Mouse (Mus musculus) CH12.LX (cell line): ENCODE measurements around the gene Cfap45. TPM values are rescaled to one million over a fixed set of nuclear protein-coding genes. Genes with fewer than 3 reads are reported as not detected.
A peak's percentile ranks its signal among the peaks of the same experiment; 100 is the strongest.

ENCODE experiments used
- DNase-seq: peaks from one replicate; pipeline ENCODE4 v3.0.0-alpha.2; 2013; ENCODE audit errors: extremely low read depth
- H3K27ac ChIP-seq: 2 replicates; pipeline ENCODE4 v1.5.1; 2012; ENCODE audit warnings: low read depth, mild to moderate bottlenecking, control low read depth, moderate library complexity; ENCODE audit not compliant: insufficient read depth
- H3K27me3 ChIP-seq: replicated peaks from 2 replicates; pipeline ENCODE3; 2012; ENCODE audit warnings: inconsistent platforms
- H3K36me3 ChIP-seq, 2 experiments: replicated peaks in 1 of 2; 2 replicates each; pipeline versions ENCODE3 to v1.6.1; 2012; ENCODE audit warnings: inconsistent platforms in 1 of 2, low read length in 1 of 2, mild to moderate bottlenecking in 1 of 2, mixed read lengths in 1 of 2, moderate library complexity in 1 of 2; ENCODE audit not compliant: control insufficient read depth in 1 of 2, insufficient read depth in 1 of 2
- H3K4me1 ChIP-seq, 2 experiments: 2 replicates each; pipeline ENCODE4 v1.6.1; 2012; ENCODE audit warnings: inconsistent platforms in 1 of 2, moderate library complexity in 1 of 2; ENCODE audit not compliant: insufficient read depth in 2 of 2, control insufficient read depth in 1 of 2
- H3K4me2 ChIP-seq: 2 replicates; pipeline ENCODE4 v1.6.1; 2012; ENCODE audit warnings: low read depth, mild to moderate bottlenecking, control low read depth; ENCODE audit not compliant: poor library complexity, insufficient read depth, severe bottlenecking
- H3K4me3 ChIP-seq, 3 experiments: fragments of 150-350 bp in 1 of 3; sonication (generic) in 1 of 3; replicated peaks in 1 of 3; 2 replicates each; pipeline versions ENCODE3 to v1.5.1; 2011 to 2012; ENCODE audit warnings: low read depth in 2 of 3, low read length in 2 of 3, mild to moderate bottlenecking in 2 of 3, moderate library complexity in 2 of 3, control low read depth in 1 of 3, improper control_type of control experiment in 1 of 3, inconsistent platforms in 1 of 3, mixed read lengths in 1 of 3; ENCODE audit not compliant: poor library complexity in 1 of 3
- H3K79me2 ChIP-seq: replicated peaks from 2 replicates; pipeline ENCODE4 v1.6.1; 2012; ENCODE audit warnings: mild to moderate bottlenecking, moderate library complexity; ENCODE audit not compliant: control insufficient read depth, poor library complexity, insufficient read depth, severe bottlenecking; ENCODE audit errors: extremely low read depth
- H3K9ac ChIP-seq: 2 replicates; pipeline ENCODE4 v1.6.1; 2012; ENCODE audit warnings: low read depth, mild to moderate bottlenecking, control low read depth, moderate library complexity; ENCODE audit not compliant: insufficient read depth
- H3K9me3 ChIP-seq: replicated peaks from 2 replicates; pipeline ENCODE3; 2012; ENCODE audit warnings: low read length, inconsistent platforms, mixed read lengths
- BHLHE40 ChIP-seq: IDR thresholded peaks from 2 replicates; pipeline ENCODE4 v1.6.1; 2011; ENCODE audit warnings: mild to moderate bottlenecking, low read depth, low read length, improper control_type of control experiment
- CHD1 ChIP-seq: IDR thresholded peaks from 2 replicates; pipeline ENCODE4 v1.6.1; 2012; ENCODE audit warnings: low read depth, low read length, improper control_type of control experiment, inconsistent platforms
- CHD2 ChIP-seq: IDR thresholded peaks from 2 replicates; pipeline ENCODE4 v1.6.1; 2011; ENCODE audit warnings: low read length, improper control_type of control experiment
- CTCF ChIP-seq, 2 experiments: IDR thresholded peaks in 1 of 2; conservative IDR thresholded peaks in 1 of 2; 2 replicates each; pipeline ENCODE4 v1.5.1; 2011 to 2012; ENCODE audit warnings: low read depth in 2 of 2, low read length in 2 of 2, improper control_type of control experiment in 1 of 2, inconsistent platforms in 1 of 2, mild to moderate bottlenecking in 1 of 2, moderate library complexity in 1 of 2
- E2F4 ChIP-seq: IDR thresholded peaks from 2 replicates; pipeline ENCODE4 v1.6.1; 2011; ENCODE audit warnings: low read depth, low read length, improper control_type of control experiment; ENCODE audit not compliant: insufficient replicate concordance
- ELF1 ChIP-seq: IDR thresholded peaks from 2 replicates; pipeline ENCODE4 v1.6.1; 2014; ENCODE audit warnings: low read depth, mild to moderate bottlenecking, inconsistent platforms, low read length, improper control_type of control experiment
- EP300 ChIP-seq: IDR thresholded peaks from 2 replicates; pipeline ENCODE4 v1.6.1; 2011; ENCODE audit warnings: low read length, improper control_type of control experiment
- ETS1 ChIP-seq: conservative IDR thresholded peaks from 2 replicates; pipeline ENCODE4 v1.6.1; 2012; ENCODE audit warnings: low read depth, mild to moderate bottlenecking, inconsistent platforms, low read length, improper control_type of control experiment, moderate library complexity
- GABPA ChIP-seq: IDR thresholded peaks from 2 replicates; pipeline ENCODE4 v1.6.1; 2012; ENCODE audit warnings: low read depth, low read length, improper control_type of control experiment, inconsistent platforms; ENCODE audit not compliant: insufficient replicate concordance
- HCFC1 ChIP-seq: IDR thresholded peaks from 2 replicates; pipeline ENCODE4 v1.6.1; 2012; ENCODE audit warnings: low read depth, mild to moderate bottlenecking, inconsistent platforms, low read length, improper control_type of control experiment
- IRF4 ChIP-seq: IDR thresholded peaks from 2 replicates; pipeline ENCODE4 v1.6.1; 2014; ENCODE audit warnings: low read depth, mild to moderate bottlenecking, inconsistent platforms, low read length, improper control_type of control experiment
- JUN ChIP-seq: IDR thresholded peaks from 2 replicates; pipeline ENCODE4 v1.6.1; 2011; ENCODE audit warnings: low read depth, mild to moderate bottlenecking, low read length, improper control_type of control experiment, moderate library complexity; ENCODE audit not compliant: insufficient read depth
- JUND ChIP-seq: conservative IDR thresholded peaks from 2 replicates; pipeline ENCODE4 v1.6.1; 2011; ENCODE audit warnings: low read depth, low read length, improper control_type of control experiment
- KAT2A ChIP-seq: IDR thresholded peaks from 2 replicates; pipeline ENCODE4 v1.6.1; 2012; ENCODE audit warnings: low read length, improper control_type of control experiment, inconsistent platforms; ENCODE audit not compliant: insufficient replicate concordance
- MAFK ChIP-seq: IDR thresholded peaks from 2 replicates; pipeline ENCODE4 v1.6.1; 2011; ENCODE audit warnings: low read length, improper control_type of control experiment; ENCODE audit not compliant: insufficient replicate concordance
- MAX ChIP-seq: IDR thresholded peaks from 2 replicates; pipeline ENCODE4 v1.6.1; 2011; ENCODE audit warnings: low read length, improper control_type of control experiment
- MAZ ChIP-seq: IDR thresholded peaks from 2 replicates; pipeline ENCODE4 v1.6.1; 2012; ENCODE audit warnings: low read depth, mild to moderate bottlenecking, inconsistent platforms, low read length, improper control_type of control experiment, moderate library complexity
- MEF2A ChIP-seq: IDR thresholded peaks from 2 replicates; pipeline ENCODE4 v1.6.1; 2014; ENCODE audit warnings: low read depth, mild to moderate bottlenecking, inconsistent platforms, low read length, improper control_type of control experiment, borderline replicate concordance
- MYC ChIP-seq: IDR thresholded peaks from 2 replicates; pipeline ENCODE4 v1.6.1; 2011; ENCODE audit warnings: low read depth, mild to moderate bottlenecking, improper control_type of control experiment, low read length
- NELFE ChIP-seq: IDR thresholded peaks from 2 replicates; pipeline ENCODE4 v1.6.1; 2011; ENCODE audit warnings: low read depth, low read length, improper control_type of control experiment
- NRF1 ChIP-seq: IDR thresholded peaks from 2 replicates; pipeline ENCODE4 v1.6.1; 2014; ENCODE audit warnings: low read depth, mild to moderate bottlenecking, inconsistent platforms, low read length, improper control_type of control experiment, moderate library complexity
- POLR2AphosphoS2 ChIP-seq: IDR thresholded peaks from 2 replicates; pipeline ENCODE4 v1.6.1; 2011; ENCODE audit warnings: low read depth, low read length, improper control_type of control experiment
- RCOR1 ChIP-seq: conservative IDR thresholded peaks from 2 replicates; pipeline ENCODE4 v1.6.1; 2012; ENCODE audit warnings: low read depth, mild to moderate bottlenecking, inconsistent platforms, low read length, improper control_type of control experiment
- SIN3A ChIP-seq: IDR thresholded peaks from 2 replicates; pipeline ENCODE4 v1.6.1; 2012; ENCODE audit warnings: low read length, improper control_type of control experiment, inconsistent platforms
- SMC3 ChIP-seq: IDR thresholded peaks from 2 replicates; pipeline ENCODE4 v1.6.1; 2011; ENCODE audit warnings: low read depth, low read length, improper control_type of control experiment
- TBP ChIP-seq: conservative IDR thresholded peaks from 2 replicates; pipeline ENCODE4 v1.6.1; 2011; ENCODE audit warnings: low read depth, low read length, improper control_type of control experiment
- UBTF ChIP-seq: IDR thresholded peaks from 2 replicates; pipeline ENCODE4 v1.6.1; 2012; ENCODE audit warnings: low read depth, mild to moderate bottlenecking, inconsistent platforms, low read length, improper control_type of control experiment, moderate library complexity
- USF1 ChIP-seq: IDR thresholded peaks from 2 replicates; pipeline ENCODE4 v1.6.1; 2014; ENCODE audit warnings: low read depth, mild to moderate bottlenecking, inconsistent platforms, low read length, improper control_type of control experiment
- USF2 ChIP-seq: conservative IDR thresholded peaks from 2 replicates; pipeline ENCODE4 v1.6.1; 2011; ENCODE audit warnings: low read depth, low read length, improper control_type of control experiment
- ZKSCAN1 ChIP-seq: IDR thresholded peaks from 2 replicates; pipeline ENCODE4 v1.6.1; 2012; ENCODE audit warnings: low read depth, inconsistent platforms, low read length, improper control_type of control experiment, borderline replicate concordance
- ZMIZ1 ChIP-seq: IDR thresholded peaks from 2 replicates; pipeline ENCODE4 v1.6.1; 2012; ENCODE audit warnings: low read depth, mild to moderate bottlenecking, inconsistent platforms, low read length, improper control_type of control experiment
- ZNF384 ChIP-seq: IDR thresholded peaks from 2 replicates; pipeline ENCODE4 v1.6.1; 2012; ENCODE audit warnings: low read depth, low read length, improper control_type of control experiment, inconsistent platforms
- dilution Hi-C: fragments of 300-500 bp; cut with MboI; formaldehyde crosslinking; loops from 2 replicates; pipeline ENCODE4 v1.14.3; 2020; ENCODE audit warnings: low sequenced_read_pairs; ENCODE audit not compliant: extremely low pct_unique_long_range_greater_than_20kb, extremely low pct_ligation_motif_present
- in situ Hi-C: fragments of 300-500 bp; cut with MboI; formaldehyde crosslinking; loops from 3 replicates; pipeline ENCODE4 v1.14.3; 2019; ENCODE audit warnings: low sequenced_read_pairs, low pct_ligation_motif_present, low pct_unique_long_range_greater_than_20kb, mixed read lengths
- polyA plus RNA-seq: library from polyadenylated mRNA; unstranded; fragments of >175 nt; gene quantifications from 2 replicates; pipeline ENCODE4 v1.2.1, GENCODE M21; 2012; ENCODE audit warnings: low read depth; ENCODE audit not compliant: insufficient read length
- total RNA-seq, 2 experiments: library from RNA; depleted of rRNA; stranded (reverse); fragments of 300-350 nt in 1 of 2; fragments of >200 nt in 1 of 2; gene quantifications; 2 replicates each; pipeline ENCODE4 v1.2.3; 2012 to 2014

Gene Cfap45
- total and polyA plus RNA-seq, 3 experiments: not detected

DNA sequence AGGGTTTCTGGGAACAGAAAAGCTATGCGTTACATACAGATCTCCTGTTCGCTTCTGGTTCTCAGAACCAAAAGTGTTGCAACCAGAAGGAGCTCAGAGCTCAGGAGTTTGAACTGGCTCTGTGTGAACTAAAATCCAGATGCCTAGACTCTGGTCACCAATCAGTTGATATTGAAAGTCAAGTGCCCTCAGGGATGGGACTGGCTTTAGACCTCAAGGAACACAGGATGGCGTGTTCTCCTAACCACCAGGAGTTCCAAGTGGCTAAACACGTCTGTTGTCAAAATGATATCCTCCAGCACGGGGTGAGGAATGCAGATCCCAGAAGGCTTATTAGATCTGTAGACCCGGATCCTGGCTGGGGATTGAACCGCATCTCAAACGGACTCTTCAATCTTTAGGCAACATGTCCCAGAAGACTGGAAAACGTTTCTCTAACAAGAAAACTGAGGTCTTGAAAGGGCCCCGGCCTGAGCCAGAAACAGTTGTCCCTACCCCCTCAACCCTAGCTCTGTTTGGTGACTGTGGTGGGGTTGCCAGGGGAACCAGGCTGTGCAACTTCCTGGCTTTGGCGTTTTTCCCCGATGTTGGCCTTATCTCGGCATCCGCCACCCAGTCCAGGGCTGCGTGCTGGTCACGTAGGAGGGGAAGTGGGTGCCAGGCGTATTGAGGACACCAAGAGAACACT, 6.9 kb upstream of the Cfap45 start (continued):
- no peak for TF ChIP-seq EP300
- TF ChIP-seq HCFC1: no peak
- TF ChIP-seq NRF1: no peak
- 0 out of 2 replicates have a peak, but pooled peaks have one; percentile 6 for TF ChIP-seq MYC
- TF ChIP-seq, all 38 proteins: peak for 13

DNA sequence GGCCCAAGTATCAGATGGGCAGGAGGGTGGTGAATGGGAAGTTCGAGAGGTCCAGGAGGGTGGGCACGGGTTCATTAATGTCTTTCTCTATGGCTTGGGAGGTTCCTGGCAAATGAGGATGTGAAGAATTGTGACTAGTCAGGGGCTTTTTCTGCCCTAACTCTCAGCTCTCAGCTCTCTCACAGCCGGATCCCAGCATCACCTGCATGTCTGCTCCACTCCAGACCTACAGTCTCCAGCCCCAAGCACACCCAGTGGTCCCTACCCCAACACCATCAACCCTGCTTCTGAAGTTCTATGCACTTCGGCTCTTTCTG, 6.4 kb upstream of the Cfap45 start:
- H3K4me3 ChIP-seq: peak overlapping the region; percentile 28 to 51 (median 49)
- H3K27me3 ChIP-seq: no peaks in the 10 kb centered on the region
- in situ Hi-C loops (no loop called here), dilution Hi-C loops (no loop called here)
- TF ChIP-seq CTCF (conservative IDR thresholded peaks at IDR 0.05 in 1 of 2, IDR thresholded peaks at IDR 0.05 in 1 of 2; ENCODE audit: low read depth in 2 of 2, low read length in 2 of 2) (no peak), GABPA (no peak), UBTF (peak; percentile 26; the same call in 1 of the 2 replicates), NRF1 (no peak), ZNF384 (no peak), TBP (no peak), JUND (no peak), USF1 (no peak), ETS1 (peak; percentile 52), BHLHE40 (no peak), MAFK (no peak), EP300 (peak; percentile 79), MAX (peak; percentile 36; the same call in 1 of the 2 replicates), MAZ (no peak), IRF4 (peak; percentile 61; the same call in 1 of the 2 replicates), SIN3A (peak; percentile 8; the same call in 1 of the 2 replicates), RCOR1 (no peak), USF2 (no peak), NELFE (no peak), SMC3 (peak; percentile 8; the same call in 1 of the 2 replicates), CHD1 (no peak), MEF2A (no peak), ZKSCAN1 (no peak), MYC (0 out of 2 replicates have a peak, but pooled peaks have one; percentile 23), ELF1 (peak; percentile 6; the same call in 1 of the 2 replicates), E2F4 (0 out of 2 replicates have a peak, but pooled peaks have one; percentile 21), JUN (0 out of 2 replicates have a peak, but pooled peaks have one; percentile 5), ZMIZ1 (0 out of 2 replicates have a peak, but pooled peaks have one; percentile 11), CHD2 (no peak), KAT2A (no peak), POLR2AphosphoS2 (no peak)
- H3K79me2 ChIP-seq: no peaks in the 10 kb centered on the region
- H3K9ac ChIP-seq: peak overlapping the region; percentile 88
- H3K4me1 ChIP-seq: peaks cover 13 to 46% of the 10 kb centered on the region in 2 experiments
- peak overlapping the region; percentile 96 for H3K27ac ChIP-seq
- DNase-seq: peak; percentile 69
- peaks cover 0 to 8% of the 10 kb centered on the region in 2 experiments for H3K36me3 ChIP-seq
- H3K4me2 ChIP-seq: peak overlapping the region; percentile 84
- H3K9me3 ChIP-seq: peaks cover 11% of the 10 kb centered on the region
